Mouse (Mus musculus): ENCODE measurements around the gene Ints5.
A peak's percentile ranks its signal among the peaks of the same experiment; 100 is the strongest.
"Not testable (repeated sequence)": the region's sequence is repeated elsewhere in the genome, so short reads cannot be mapped to it uniquely, and the experiment has no call there.

Ints5 gene

GRCm38 (mm10) chr19:8887585-8888463, 5.0 kb upstream of the Ints5 start:
- DNase-seq: no peak

GRCm38 (mm10) chr19:8888511-8889385, 4.1 kb upstream of the Ints5 start, which contains the start of the genes 1810009A15Rik and Gm49416:
Gene 1810009A15Rik (plus strand): TSS chr19:8888853.
Gene Gm49416 (plus strand): TSS chr19:8888926.
- peak; percentile 94 for DNase-seq

- no peak for DNase-seq
Observed at GRCm38 (mm10) chr19:8895397-8895960, 2.7 kb downstream of the Ints5 start.

GRCm38 (mm10) chr19:8896231-8896630, 3.4 kb downstream of the Ints5 start:
- not testable (repeated sequence) for DNase-seq

- DNase-seq: peak; percentile 53
Observed at GRCm38 (mm10) chr19:8897211-8897864, 4.5 kb downstream of the Ints5 start.

GRCm38 (mm10) chr19:8897865-8898495, 5.2 kb downstream of the Ints5 start, which contains the start of gene Ganab:
Gene Ganab (plus strand): TSS chr19:8898071.
- peak; percentile 95 for DNase-seq

- DNase-seq: no peak
Observed at GRCm38 (mm10) chr19:8898576-8898975, 5.8 kb downstream of the Ints5 start.

GRCm38 (mm10) chr19:8899079-8899478, 6.3 kb downstream of the Ints5 start:
- DNase-seq: no peak

- no peak for DNase-seq
Observed at GRCm38 (mm10) chr19:8903412-8903811, 10.6 kb downstream of the Ints5 start.

- DNase-seq: no peak
Observed at GRCm38 (mm10) chr19:8908531-8908930, 15.7 kb downstream of the Ints5 start.

- DNase-seq: no peak
Observed at GRCm38 (mm10) chr19:8911810-8912209, 19.0 kb downstream of the Ints5 start.

GRCm38 (mm10) chr19:8914212-8914611, 21.4 kb downstream of the Ints5 start:
- DNase-seq: no peak

- no peak for DNase-seq
Observed at GRCm38 (mm10) chr19:8919000-8919399, 26.2 kb downstream of the Ints5 start.

GRCm38 (mm10) chr19:8919684-8920072, 26.9 kb downstream of the Ints5 start:
- no peak for DNase-seq

GRCm38 (mm10) chr19:8920073-8920736, 27.4 kb downstream of the Ints5 start, which contains the start of gene B3gat3:
Gene B3gat3 (plus strand): TSS chr19:8920374.
- DNase-seq: peak; percentile 98

- DNase-seq: peak; percentile 21
Observed at GRCm38 (mm10) chr19:8920836-8921291, 28.1 kb downstream of the Ints5 start.

GRCm38 (mm10) chr19:8921741-8922140, 28.9 kb downstream of the Ints5 start:
- DNase-seq: no peak

GRCm38 (mm10) chr19:8926766-8927165, 34.0 kb downstream of the Ints5 start:
- DNase-seq: no peak

- no peak for DNase-seq
Observed at GRCm38 (mm10) chr19:8927891-8928525, 35.2 kb downstream of the Ints5 start.

GRCm38 (mm10) chr19:8928689-8929223, 36.0 kb downstream of the Ints5 start:
- no peak for DNase-seq

Data from kidney, adult 18-20 months (tissue).